Mouse (Mus musculus) neural tube, embryonic 10.5 days (tissue): ENCODE results near the gene Aldh1l1.

Experiments
- DNase-seq: peaks from one replicate; pipeline ENCODE4 v3.0.0-alpha.2; 2017; ENCODE audit warnings: low spot score; ENCODE audit errors: extremely low spot score

The Aldh1l1 gene

GRCm38 (mm10) chr6:90582331-90582730 lies 96.1 kb downstream of the Aldh1l1 start:
- no peak for DNase-seq

GRCm38 (mm10) chr6:90588113-90588512 lies 101.9 kb downstream of the Aldh1l1 start:
- DNase-seq: no peak

GRCm38 (mm10) chr6:90590707-90591106 lies 104.5 kb downstream of the Aldh1l1 start:
- no peak for DNase-seq

GRCm38 (mm10) chr6:90594972-90595371 lies 108.7 kb downstream of the Aldh1l1 start:
- DNase-seq: no peak

GRCm38 (mm10) chr6:90597060-90597459 lies 110.8 kb downstream of the Aldh1l1 start:
- DNase-seq: no peak

GRCm38 (mm10) chr6:90597592-90597991 lies 111.4 kb downstream of the Aldh1l1 start:
- DNase-seq: no peak

GRCm38 (mm10) chr6:90598197-90598596 lies 112.0 kb downstream of the Aldh1l1 start:
- no peak for DNase-seq

- DNase-seq: no peak
Observed at GRCm38 (mm10) chr6:90600351-90600750, 114.1 kb downstream of the Aldh1l1 start.

GRCm38 (mm10) chr6:90601736-90602135 lies 115.5 kb downstream of the Aldh1l1 start:
- DNase-seq: no peak

GRCm38 (mm10) chr6:90602304-90602703 lies 116.1 kb downstream of the Aldh1l1 start:
- no peak for DNase-seq

GRCm38 (mm10) chr6:90603126-90603525 lies 116.9 kb downstream of the Aldh1l1 start:
- no peak for DNase-seq

GRCm38 (mm10) chr6:90604130-90604529 lies 117.9 kb downstream of the Aldh1l1 start:
- no peak for DNase-seq

GRCm38 (mm10) chr6:90604533-90605297 lies 118.5 kb downstream of the Aldh1l1 start, which contains the start of gene Slc41a3:
Gene Slc41a3, plus strand, starts transcription at chr6:90604725.
- peak; percentile 93 for DNase-seq

- DNase-seq: no peak
Observed at GRCm38 (mm10) chr6:90605298-90605665, 119.1 kb downstream of the Aldh1l1 start.

- DNase-seq: peak; percentile 79
Observed at GRCm38 (mm10) chr6:90606538-90606937, 120.3 kb downstream of the Aldh1l1 start.

GRCm38 (mm10) chr6:90607196-90607595 lies 121.0 kb downstream of the Aldh1l1 start:
- peak; percentile 63 for DNase-seq

- no peak for DNase-seq
Observed at GRCm38 (mm10) chr6:90608186-90608585, 122.0 kb downstream of the Aldh1l1 start.

GRCm38 (mm10) chr6:90610248-90610647 lies 124.0 kb downstream of the Aldh1l1 start:
- DNase-seq: no peak

- no peak for DNase-seq
Observed at GRCm38 (mm10) chr6:90613277-90613676, 127.0 kb downstream of the Aldh1l1 start.

- no peak for DNase-seq
Observed at GRCm38 (mm10) chr6:90615362-90615761, 129.1 kb downstream of the Aldh1l1 start.

- DNase-seq: no peak
Observed at GRCm38 (mm10) chr6:90615991-90616390, 129.8 kb downstream of the Aldh1l1 start.

GRCm38 (mm10) chr6:90616481-90616880 lies 130.3 kb downstream of the Aldh1l1 start:
- DNase-seq: no peak

- DNase-seq: no peak
Observed at GRCm38 (mm10) chr6:90618274-90618673, 132.0 kb downstream of the Aldh1l1 start.
